Mouse (Mus musculus): Measurements from ENCODE around the gene Crtac1. TPM values are rescaled to one million over a fixed set of nuclear protein-coding genes. Genes with fewer than 3 reads are reported as not detected.
A peak's percentile ranks its signal among the peaks of the same experiment; 100 is the strongest.

Crtac1 gene
- polyA plus RNA-seq, 1 experiment, result not detected

DNA sequence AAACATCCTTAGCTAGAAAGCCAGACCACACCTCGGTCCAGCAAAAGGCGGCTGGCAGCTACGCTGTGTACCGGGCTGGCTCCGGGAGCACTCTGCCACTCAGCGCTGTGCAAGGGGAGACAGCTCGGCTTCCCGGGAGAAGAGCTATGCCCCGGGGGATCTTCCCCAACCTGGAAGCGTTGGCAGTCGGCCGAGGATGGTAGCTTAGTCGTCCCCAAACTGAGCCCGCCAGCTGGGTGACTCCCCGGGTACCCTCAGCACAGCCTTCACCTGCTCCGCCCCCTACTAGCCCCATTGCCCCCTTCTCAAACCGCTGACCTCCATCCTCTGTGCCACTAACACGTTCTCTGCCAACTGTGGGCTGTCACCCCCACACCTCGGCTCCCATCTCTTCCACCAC, 602 bp downstream of the Crtac1 start:
- Histone ChIP-seq H3K4me1 (ENCODE audit: control insufficient read depth, insufficient read depth, low read length) (no peaks in the 10 kb centered on the region), H3K4me3 (ENCODE audit: insufficient read depth, low read length) (no peak overlapping the region), H3K27ac (ENCODE audit: insufficient read depth, low read length) (no peak overlapping the region)
- TF ChIP-seq CTCF (IDR thresholded peaks at IDR 0.05; ENCODE audit: borderline replicate concordance, insufficient read depth, low read length) (no peak), POLR2A (IDR thresholded peaks at IDR 0.05; ENCODE audit: low read depth, low read length) (no peak)

DNA sequence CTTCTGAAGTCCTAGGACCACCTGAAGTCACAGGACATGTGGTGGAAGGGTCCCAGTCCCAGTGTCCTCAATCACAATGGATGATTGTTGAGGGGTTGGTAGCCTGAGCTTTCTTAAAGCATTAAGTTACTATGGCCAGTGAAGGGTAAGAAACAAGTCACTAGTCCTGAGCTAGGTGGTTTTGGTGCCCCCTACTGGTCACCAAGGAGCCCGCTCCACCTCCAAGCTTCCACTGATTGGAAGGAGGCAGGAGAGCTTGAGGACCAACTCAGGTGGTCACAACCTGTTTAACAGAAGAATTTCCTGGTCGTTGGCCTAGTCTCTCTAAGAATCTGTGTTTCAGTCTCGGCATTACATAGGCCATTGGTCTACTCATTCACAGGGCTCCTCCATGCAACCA, 2.2 kb downstream of the Crtac1 start:
- TF ChIP-seq POLR2A (IDR thresholded peaks at IDR 0.05; ENCODE audit: low read depth, low read length) (no peak), CTCF (IDR thresholded peaks at IDR 0.05; ENCODE audit: borderline replicate concordance, insufficient read depth, low read length) (peak; percentile 31; the same call in 1 of the 2 replicates)
- no peaks in the 10 kb centered on the region for H3K4me1 ChIP-seq (ENCODE audit: control insufficient read depth, insufficient read depth, low read length)
- H3K4me3 ChIP-seq (ENCODE audit: insufficient read depth, low read length), result no peak overlapping the region
- H3K27ac ChIP-seq (ENCODE audit: insufficient read depth, low read length), result no peak overlapping the region

DNA sequence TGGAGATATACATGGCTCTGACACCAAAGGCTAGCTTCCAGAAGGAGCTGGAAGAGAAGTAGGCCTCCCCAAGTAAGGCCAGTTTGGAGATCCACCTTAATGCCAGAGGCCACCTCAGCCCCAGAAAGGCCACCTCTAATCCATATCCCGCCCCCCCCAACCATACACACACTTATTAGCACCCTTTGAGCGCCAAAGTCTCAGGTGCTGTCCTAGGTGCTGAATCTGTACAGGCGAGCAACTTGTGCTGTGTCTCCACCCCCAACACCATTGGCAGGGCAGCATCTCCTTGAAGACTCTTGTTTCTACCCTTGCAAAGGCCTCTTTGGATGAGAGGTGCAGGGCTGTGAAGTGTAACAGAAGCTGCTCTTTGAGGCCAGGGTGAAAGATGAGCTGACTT, 6.4 kb downstream of the Crtac1 start:
- no peaks in the 10 kb centered on the region for H3K4me1 ChIP-seq (ENCODE audit: control insufficient read depth, insufficient read depth, low read length)
- H3K4me3 ChIP-seq (ENCODE audit: insufficient read depth, low read length), result no peak overlapping the region
- no peak overlapping the region for H3K27ac ChIP-seq (ENCODE audit: insufficient read depth, low read length)
- no peak for TF ChIP-seq POLR2A (IDR thresholded peaks at IDR 0.05; ENCODE audit: low read depth, low read length)
- no peak for TF ChIP-seq CTCF (IDR thresholded peaks at IDR 0.05; ENCODE audit: borderline replicate concordance, insufficient read depth, low read length)

DNA sequence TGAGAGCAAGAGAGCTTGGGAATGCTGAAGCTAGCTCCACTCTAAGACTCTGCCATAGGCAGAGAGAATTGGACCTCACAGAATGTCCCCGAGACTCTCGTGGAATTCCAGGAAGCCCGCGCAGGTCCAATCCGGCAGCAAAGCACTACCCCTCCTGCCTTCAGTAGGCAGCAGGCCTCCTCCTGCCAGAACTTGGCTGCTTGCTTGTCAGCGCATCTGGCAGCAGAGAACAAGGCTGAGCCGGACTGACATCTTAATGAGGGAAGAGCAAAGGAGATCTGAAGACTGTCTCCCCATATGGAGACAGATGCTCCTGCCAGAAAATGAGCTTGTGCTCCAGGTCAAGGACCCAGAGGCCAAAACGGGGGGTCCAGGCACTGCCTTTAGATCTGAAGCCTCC, 16.5 kb downstream of the Crtac1 start:
- TF ChIP-seq CTCF (IDR thresholded peaks at IDR 0.05; ENCODE audit: borderline replicate concordance, insufficient read depth, low read length), result no peak
- Histone ChIP-seq H3K27ac (ENCODE audit: insufficient read depth, low read length) (no peak overlapping the region), H3K4me3 (ENCODE audit: insufficient read depth, low read length) (no peak overlapping the region), H3K4me1 (ENCODE audit: control insufficient read depth, insufficient read depth, low read length) (no peaks in the 10 kb centered on the region)

DNA sequence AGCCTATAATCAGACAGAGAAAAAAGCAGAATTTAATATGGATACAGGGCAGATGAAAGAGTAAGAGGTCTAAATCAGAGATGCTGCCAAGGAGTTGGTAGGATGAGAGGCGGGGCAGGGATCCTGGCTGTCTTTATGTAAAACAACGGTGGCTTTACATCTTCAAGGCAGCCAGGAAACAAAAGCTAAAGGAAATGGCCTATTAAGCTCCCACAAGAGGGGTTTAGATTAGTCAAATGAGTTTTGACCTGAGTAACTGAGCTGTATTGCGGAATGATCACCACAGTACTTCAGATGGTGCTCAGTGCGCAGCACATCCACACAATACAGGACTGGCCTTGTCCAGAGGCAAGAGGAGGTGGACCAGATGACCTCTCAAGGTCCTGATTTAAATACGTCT, 21.7 kb downstream of the Crtac1 start:
- Histone ChIP-seq H3K4me3 (ENCODE audit: insufficient read depth, low read length) (no peak overlapping the region), H3K4me1 (ENCODE audit: control insufficient read depth, insufficient read depth, low read length) (no peaks in the 10 kb centered on the region), H3K27ac (ENCODE audit: insufficient read depth, low read length) (no peak overlapping the region)
- TF ChIP-seq CTCF (IDR thresholded peaks at IDR 0.05; ENCODE audit: borderline replicate concordance, insufficient read depth, low read length), result no peak
- no peak for TF ChIP-seq POLR2A (IDR thresholded peaks at IDR 0.05; ENCODE audit: low read depth, low read length)

DNA sequence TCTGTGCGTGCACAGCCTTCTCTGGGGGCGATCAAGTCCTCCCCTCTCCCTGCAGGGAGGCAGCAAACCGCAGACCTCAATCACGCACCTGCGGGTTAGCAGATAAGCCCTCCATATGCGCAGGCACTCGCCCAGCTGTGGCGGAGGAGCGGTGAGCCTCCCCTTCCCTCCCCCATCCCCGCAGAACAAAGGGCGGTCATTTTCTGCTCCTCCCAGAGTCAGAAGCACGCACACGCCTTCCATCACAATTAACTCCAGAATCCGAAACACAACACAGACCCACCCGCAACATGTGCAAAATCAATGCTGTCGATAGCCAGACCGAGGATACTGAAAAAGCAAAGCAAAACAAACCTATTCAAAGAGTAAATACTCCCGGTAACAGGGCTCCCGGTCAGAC, 22.4 kb downstream of the Crtac1 start:
- TF ChIP-seq POLR2A (IDR thresholded peaks at IDR 0.05; ENCODE audit: low read depth, low read length) (no peak), CTCF (IDR thresholded peaks at IDR 0.05; ENCODE audit: borderline replicate concordance, insufficient read depth, low read length) (no peak)
- H3K4me1 ChIP-seq (ENCODE audit: control insufficient read depth, insufficient read depth, low read length), result no peaks in the 10 kb centered on the region

DNA sequence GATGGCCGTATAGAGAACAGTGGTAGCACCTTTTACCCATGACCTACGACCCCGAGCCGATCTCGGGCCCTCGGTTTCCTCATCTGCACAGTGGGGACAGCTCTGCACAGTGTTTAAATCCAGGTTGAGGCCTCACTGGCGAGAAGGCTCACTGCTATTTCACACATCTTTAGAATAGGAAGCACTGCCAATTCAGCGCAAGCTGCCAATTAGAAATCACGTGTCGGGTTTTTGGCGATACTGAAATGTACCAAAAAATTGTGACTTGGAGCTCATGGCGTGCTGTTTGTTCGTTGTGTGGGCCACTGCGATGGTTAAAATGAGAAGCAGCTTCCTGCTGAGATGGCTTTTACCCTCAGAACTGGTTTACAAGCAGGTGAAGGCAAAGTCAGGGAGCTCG, 27.2 kb downstream of the Crtac1 start:
- no peak for TF ChIP-seq CTCF (IDR thresholded peaks at IDR 0.05; ENCODE audit: borderline replicate concordance, insufficient read depth, low read length)
- TF ChIP-seq POLR2A (IDR thresholded peaks at IDR 0.05; ENCODE audit: low read depth, low read length), result no peak
- Histone ChIP-seq H3K27ac (ENCODE audit: insufficient read depth, low read length) (no peak overlapping the region), H3K4me1 (ENCODE audit: control insufficient read depth, insufficient read depth, low read length) (no peaks in the 10 kb centered on the region), H3K4me3 (ENCODE audit: insufficient read depth, low read length) (no peak overlapping the region)

More for the DNA sequence above, 22.4 kb downstream of the Crtac1 start:
- Histone ChIP-seq H3K27ac (ENCODE audit: insufficient read depth, low read length) (no peak overlapping the region), H3K4me3 (ENCODE audit: insufficient read depth, low read length) (no peak overlapping the region)

DNA sequence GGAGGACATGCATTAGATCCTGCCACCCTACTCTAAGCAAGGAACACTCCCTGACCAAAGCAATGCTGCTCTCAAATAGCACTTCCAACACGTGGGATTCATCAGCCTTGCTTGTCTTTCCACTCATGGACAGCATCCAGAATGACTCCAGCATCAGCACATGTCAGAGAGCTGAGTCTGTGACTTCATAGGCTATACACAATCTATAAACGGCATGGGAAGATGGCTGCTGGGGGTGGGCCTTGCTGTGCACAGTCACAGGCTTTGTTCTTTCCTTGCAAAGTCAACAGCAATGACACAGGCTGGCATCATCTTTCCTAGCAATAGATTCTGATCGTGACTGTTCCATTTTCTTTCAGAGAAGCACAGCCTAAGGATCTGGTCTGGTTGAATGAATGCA, 31.6 kb downstream of the Crtac1 start:
- Histone ChIP-seq H3K4me3 (ENCODE audit: insufficient read depth, low read length) (no peak overlapping the region), H3K4me1 (ENCODE audit: control insufficient read depth, insufficient read depth, low read length) (no peaks in the 10 kb centered on the region), H3K27ac (ENCODE audit: insufficient read depth, low read length) (no peak overlapping the region)
- TF ChIP-seq CTCF (IDR thresholded peaks at IDR 0.05; ENCODE audit: borderline replicate concordance, insufficient read depth, low read length), result no peak
- TF ChIP-seq POLR2A (IDR thresholded peaks at IDR 0.05; ENCODE audit: low read depth, low read length), result no peak

DNA sequence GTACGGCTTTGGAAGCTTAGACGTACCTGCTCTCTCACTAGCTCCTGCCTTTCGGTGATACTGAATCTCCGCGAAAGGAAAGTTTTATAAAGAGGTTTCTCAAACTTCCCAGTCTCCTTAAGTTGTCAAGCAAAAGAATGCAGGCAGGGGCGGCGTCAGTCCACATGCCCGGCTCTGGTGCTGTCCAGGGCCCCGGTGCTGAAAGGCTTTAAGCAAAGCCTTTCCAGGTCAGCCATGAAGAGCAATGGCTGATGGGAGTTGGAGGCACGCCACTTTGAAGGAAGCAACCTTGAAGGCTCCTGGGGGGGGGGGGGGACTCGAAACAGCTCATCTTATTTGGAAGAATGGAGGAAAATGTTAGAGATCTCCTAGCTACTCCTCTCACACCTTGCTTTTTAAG, 34.3 kb downstream of the Crtac1 start:
- Histone ChIP-seq H3K4me3 (ENCODE audit: insufficient read depth, low read length) (no peak overlapping the region), H3K27ac (ENCODE audit: insufficient read depth, low read length) (no peak overlapping the region), H3K4me1 (ENCODE audit: control insufficient read depth, insufficient read depth, low read length) (no peaks in the 10 kb centered on the region)
- TF ChIP-seq POLR2A (IDR thresholded peaks at IDR 0.05; ENCODE audit: low read depth, low read length) (no peak), CTCF (IDR thresholded peaks at IDR 0.05; ENCODE audit: borderline replicate concordance, insufficient read depth, low read length) (no peak)

DNA sequence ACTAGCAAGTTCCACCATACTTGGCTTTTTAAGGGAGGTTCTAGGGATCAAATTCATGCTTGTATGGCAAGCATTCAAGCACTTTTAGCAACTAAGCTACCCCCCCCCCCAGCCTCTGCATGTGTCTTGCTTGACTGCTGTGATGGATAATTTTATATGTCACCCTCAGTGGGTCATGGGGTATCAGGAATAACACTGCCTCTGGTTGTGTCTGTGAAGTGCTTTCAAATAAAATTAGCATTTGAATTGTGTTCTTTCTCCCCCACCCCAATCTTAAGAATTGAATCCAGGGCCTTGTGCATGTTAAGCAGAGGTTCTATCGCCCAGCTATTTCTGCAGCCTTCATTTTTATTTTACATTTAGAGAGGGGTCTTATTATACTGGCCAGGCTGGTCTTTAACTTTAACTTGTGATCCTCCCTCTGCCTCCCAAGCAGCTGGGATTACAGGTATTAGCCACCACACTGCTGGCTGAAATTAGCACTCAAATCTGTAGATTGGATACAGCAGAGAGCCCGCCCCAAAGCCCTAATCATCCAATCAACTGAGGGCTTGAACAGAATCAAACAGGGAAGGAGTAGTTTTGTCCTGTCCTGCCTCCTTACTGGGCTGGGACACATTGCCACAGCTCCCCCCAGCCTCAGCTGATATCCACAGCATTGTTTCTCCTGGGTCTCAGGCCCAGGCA, 36.6 kb downstream of the Crtac1 start:
- Histone ChIP-seq H3K27ac (ENCODE audit: insufficient read depth, low read length) (no peak overlapping the region), H3K4me3 (ENCODE audit: insufficient read depth, low read length) (no peak overlapping the region), H3K4me1 (ENCODE audit: control insufficient read depth, insufficient read depth, low read length) (no peaks in the 10 kb centered on the region)
- no peak for TF ChIP-seq CTCF (IDR thresholded peaks at IDR 0.05; ENCODE audit: borderline replicate concordance, insufficient read depth, low read length)
- TF ChIP-seq POLR2A (IDR thresholded peaks at IDR 0.05; ENCODE audit: low read depth, low read length), result no peak

Data from embryonic fibroblast, embryonic 13.5 days (primary cell).